Mouse (Mus musculus) midbrain, embryonic 13.5 days (tissue): ENCODE results near the gene Olfr724. TPM values are rescaled to one million over a fixed set of nuclear protein-coding genes. Genes with fewer than 3 reads are reported as not detected.
"Not testable (repeated sequence)": the region's sequence is repeated elsewhere in the genome, so short reads cannot be mapped to it uniquely, and the experiment has no call there.

Experiments
- ATAC-seq: fragments of 200-750 bp; cut with Nextera tagmentation; 2 replicates; pipeline ENCODE4 v1.8.0; 2017; ENCODE audit warnings: mild to moderate bottlenecking, moderate TSS enrichment, moderate library complexity
- H3K27ac ChIP-seq: fragments of 300-500 bp; sonication (generic); 2 replicates; pipeline ENCODE4 v1.5.1; 2015; ENCODE audit warnings: inconsistent platforms, mild to moderate bottlenecking, moderate library complexity
- H3K27me3 ChIP-seq: fragments of 300-500 bp; sonication (generic); 2 replicates; pipeline ENCODE4 v1.6.1; 2015; ENCODE audit warnings: mild to moderate bottlenecking, inconsistent platforms
- H3K36me3 ChIP-seq: fragments of 300-500 bp; sonication (generic); 2 replicates; pipeline ENCODE4 v1.6.1; 2015; ENCODE audit warnings: mild to moderate bottlenecking, inconsistent platforms
- H3K4me1 ChIP-seq: fragments of 300-500 bp; sonication (generic); replicated peaks from 2 replicates; pipeline ENCODE4 v1.6.1; 2015; ENCODE audit warnings: inconsistent platforms
- H3K4me2 ChIP-seq: fragments of 300-500 bp; sonication (generic); replicated peaks from 2 replicates; pipeline ENCODE4 v1.6.1; 2015; ENCODE audit warnings: moderate library complexity, mild to moderate bottlenecking, inconsistent platforms
- H3K4me3 ChIP-seq: fragments of 300-500 bp; sonication (generic); replicated peaks from 2 replicates; pipeline ENCODE4 v1.5.1; 2015; ENCODE audit warnings: mild to moderate bottlenecking, inconsistent platforms
- H3K9ac ChIP-seq: fragments of 300-500 bp; sonication (generic); replicated peaks from 2 replicates; pipeline ENCODE4 v1.6.1; 2015; ENCODE audit warnings: mild to moderate bottlenecking, inconsistent platforms
- H3K9me3 ChIP-seq: fragments of 300-500 bp; sonication (generic); 2 replicates; pipeline ENCODE4 v1.6.1; 2016; ENCODE audit warnings: mild to moderate bottlenecking, inconsistent platforms
- WGBS: fragments of 180-500 bp; shearing (Covaris S2); methylation state at CpG from one replicate; pipeline ENCODE4 v1.1.7; 2015; 5-methylcytosine and 5-hydroxymethylcytosine counted together
- polyA plus RNA-seq: library from polyadenylated mRNA; unstranded; fragments of >200 nt; fragmentation: Nextera tagmentation; extraction: Ambion mirVana; gene quantifications from 2 replicates; pipeline ENCODE4 v1.2.1, GENCODE M21; 2015

Olfr724 gene
- not detected in 2 replicates for polyA plus RNA-seq

DNA sequence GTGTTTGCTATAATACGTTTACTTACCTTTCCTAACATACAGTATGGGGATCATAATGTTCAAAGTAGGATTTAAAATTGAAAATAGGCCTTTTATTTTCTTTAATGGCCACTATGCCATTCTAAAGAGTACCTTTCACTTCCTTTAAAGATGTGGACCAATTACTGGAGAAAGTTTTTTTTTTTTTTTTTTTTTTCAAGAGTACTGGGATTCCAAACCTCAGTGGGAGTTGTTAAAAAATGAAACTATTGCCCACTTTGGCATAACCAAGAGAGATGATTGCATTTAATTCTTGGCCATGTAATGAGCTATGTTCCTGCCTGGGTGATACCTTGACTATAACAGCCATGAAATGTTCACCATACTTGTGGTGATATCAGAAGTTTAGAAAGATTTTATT is at the start of gene Olfr724:
Gene Olfr724 (minus strand): TSS at position 101 of the 400 bp plus-strand sequence.
- WGBS: 71% methylated on average over 1 of the region's 1 CpGs
- H3K4me2 ChIP-seq, H3K4me1 ChIP-seq, H3K27ac ChIP-seq, H3K4me3 ChIP-seq, ATAC-seq, H3K9ac ChIP-seq, H3K36me3 ChIP-seq, H3K9me3 ChIP-seq, H3K27me3 ChIP-seq: not testable (repeated sequence)

DNA sequence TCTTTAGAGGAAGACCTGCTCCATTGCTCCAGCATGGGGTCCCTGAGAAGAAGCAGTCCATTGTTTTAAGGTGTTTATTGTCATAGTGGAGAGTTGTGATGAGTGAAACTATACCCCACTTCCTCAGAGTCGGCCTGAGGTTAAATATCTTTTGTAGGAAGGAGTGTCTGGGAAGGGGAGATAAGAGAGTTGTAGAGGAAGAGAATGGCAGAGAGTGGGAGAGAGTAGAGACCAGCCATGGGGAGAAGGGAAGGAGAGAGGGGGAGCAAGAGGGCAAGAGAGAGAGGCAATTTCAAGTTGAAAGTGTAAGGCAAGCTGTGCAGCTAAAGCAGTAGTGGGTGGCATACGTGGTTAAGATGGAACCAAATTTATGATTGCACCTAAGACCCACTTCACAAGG is 7.2 kb downstream of the Olfr724 start:
- no peak overlapping the region for H3K27ac ChIP-seq
- H3K9ac ChIP-seq: no peak overlapping the region
- H3K27me3 ChIP-seq: no peaks in the 10 kb centered on the region
- no peaks in the 10 kb centered on the region for H3K36me3 ChIP-seq
- no peaks in the 10 kb centered on the region for H3K9me3 ChIP-seq
- no peak for ATAC-seq
- H3K4me3 ChIP-seq: no peak overlapping the region
- 57% methylated on average over 2 of the region's 2 CpGs for whole genome bisulfite sequencing
- H3K4me2 ChIP-seq: no peak overlapping the region
- no peaks in the 10 kb centered on the region for H3K4me1 ChIP-seq

DNA sequence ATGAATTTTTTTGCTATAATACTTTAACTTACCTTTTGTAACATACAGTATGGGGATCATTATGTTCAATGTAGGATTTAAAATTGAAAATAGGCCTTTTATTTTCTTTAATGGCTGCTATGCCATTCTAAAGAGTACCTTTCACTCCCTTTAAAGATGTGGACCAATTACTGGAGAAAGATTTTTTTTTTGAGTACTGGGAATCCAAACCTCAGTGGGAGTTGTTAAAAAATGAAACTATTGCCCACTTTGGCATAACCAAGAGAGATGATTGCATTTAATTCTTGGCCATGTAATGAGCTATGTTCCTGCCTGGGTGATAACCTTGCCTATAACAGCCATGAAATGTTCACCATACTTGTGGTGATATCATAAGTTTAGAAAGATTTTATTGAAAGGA is 31.4 kb downstream of the Olfr724 start, which contains the start of gene Olfr723:
Gene Olfr723 (minus strand): TSS at position 101 of the 400 bp plus-strand sequence.
- H3K27ac ChIP-seq, ATAC-seq, H3K4me3 ChIP-seq, H3K9me3 ChIP-seq, H3K36me3 ChIP-seq, H3K4me2 ChIP-seq, H3K27me3 ChIP-seq, H3K9ac ChIP-seq, H3K4me1 ChIP-seq: not testable (repeated sequence)

Other genes starting within 250 kb of the Olfr724 start
- gene Armh4, start 179.9 kb downstream of the Olfr724 start, polyA plus RNA-seq: 31.0 and 32.9 TPM in 2 replicates
- not detected in 2 replicates for gene Olfr722, start 61.3 kb downstream of the Olfr724 start, polyA plus RNA-seq
- not detected in 2 replicates for gene Olfr723, start 31.5 kb downstream of the Olfr724 start, polyA plus RNA-seq
- gene Olfr725, start 77.1 kb upstream of the Olfr724 start, polyA plus RNA-seq: not detected in 2 replicates
- gene Olfr726, start 127.7 kb upstream of the Olfr724 start, polyA plus RNA-seq: not detected in 2 replicates
- not detected in 2 replicates for gene Olfr727, start 159.9 kb upstream of the Olfr724 start, polyA plus RNA-seq
- gene Olfr728, start 179.4 kb upstream of the Olfr724 start, polyA plus RNA-seq: not detected in 2 replicates
- gene Olfr729, start 189.6 kb upstream of the Olfr724 start, polyA plus RNA-seq: not detected in 2 replicates
- gene Olfr730, start 224.9 kb upstream of the Olfr724 start, polyA plus RNA-seq: not detected in 2 replicates